ENCODE assay signal across 9 mouse cellular contexts in genomic region chr17:29439992-29440391, GRCm38 (mm10). TPM values are rescaled to one million over a fixed set of nuclear protein-coding genes. Genes with fewer than 3 reads are reported as not detected.
DNase-seq lines count a peak whose midpoint lies in the region; ATAC-seq and TF ChIP-seq lines count a peak whose summit lies in the region.
"Had no signal": no experiment of that assay in that cellular context is flagged by ENCODE, and none has a peak within 500 bp of the region (broad histone marks: within the 10 kb centered on the region; RNA-seq: fewer than 3 reads in every experiment).

No protein-coding gene starts in this region.

- no peak for TF ChIP-seq CTCF in stomach, postnatal 0 days (IDR thresholded peaks at IDR 0.05; ENCODE audit: low read depth)

- H3K4me1 ChIP-seq in forebrain, embryonic 12.5 days: peaks cover 32% of the 10 kb centered on the region
- H3K4me1 ChIP-seq in forebrain, embryonic 16.5 days (replicated peaks; ENCODE audit: control insufficient read depth, insufficient read depth, low read length): peaks cover 20% of the 10 kb centered on the region
- peaks cover 41% of the 10 kb centered on the region for H3K4me1 ChIP-seq in intestine, embryonic 16.5 days (ENCODE audit: control insufficient read depth, insufficient read depth, low read length)
- peaks cover 4% of the 10 kb centered on the region; the same call in 1 of the 2 replicates for H3K4me1 ChIP-seq in stomach, postnatal 0 days (replicated peaks; ENCODE audit: control insufficient read depth, insufficient read depth)

- no peaks in the 10 kb centered on the region for H3K27me3 ChIP-seq in forebrain, embryonic 12.5 days
- H3K27me3 ChIP-seq in forebrain, embryonic 16.5 days (replicated peaks; ENCODE audit: control insufficient read depth, insufficient read depth, low read length): no peaks in the 10 kb centered on the region
- no peaks in the 10 kb centered on the region for H3K27me3 ChIP-seq in intestine, embryonic 16.5 days (replicated peaks; ENCODE audit: control insufficient read depth, insufficient read depth, low read length)
- H3K27me3 ChIP-seq in stomach, postnatal 0 days (ENCODE audit: control insufficient read depth, insufficient read depth, low read length): no peaks in the 10 kb centered on the region

- no peaks in the 10 kb centered on the region for H3K9me3 ChIP-seq in forebrain, embryonic 12.5 days
- H3K9me3 ChIP-seq in forebrain, embryonic 16.5 days (ENCODE audit: control insufficient read depth, low read length): no peaks in the 10 kb centered on the region
- H3K9me3 ChIP-seq in intestine, embryonic 16.5 days (ENCODE audit: control insufficient read depth, low read length): no peaks in the 10 kb centered on the region
- H3K9me3 ChIP-seq in stomach, postnatal 0 days (ENCODE audit: control insufficient read depth, low read length): no peaks in the 10 kb centered on the region

- H3K4me2 ChIP-seq in forebrain, embryonic 12.5 days: no peak overlapping the region
- H3K4me2 ChIP-seq in forebrain, embryonic 16.5 days (ENCODE audit: low read length): no peak overlapping the region
- no peak overlapping the region for H3K4me2 ChIP-seq in intestine, embryonic 16.5 days (ENCODE audit: low read depth, low read length)
- H3K4me2 ChIP-seq in stomach, postnatal 0 days (replicated peaks; ENCODE audit: low read depth): no peak overlapping the region

- intact Hi-C loops in gastrocnemius, postnatal 14 days (cut with DNase I; ENCODE audit: low total_unique reads): no loop called here

- no peak for TF ChIP-seq EP300 in stomach, postnatal 0 days (optimal IDR thresholded peaks at IDR 0.05)

- H3K9ac ChIP-seq in forebrain, embryonic 12.5 days: no peak overlapping the region
- no peak overlapping the region for H3K9ac ChIP-seq in forebrain, embryonic 16.5 days (replicated peaks; ENCODE audit: low read depth, low read length)
- peak overlapping the region; percentile 30; the same call in 1 of the 2 replicates for H3K9ac ChIP-seq in intestine, embryonic 16.5 days (ENCODE audit: low read depth, low read length)
- H3K9ac ChIP-seq in stomach, postnatal 0 days (ENCODE audit: low read length): no peak overlapping the region

- H3K27ac ChIP-seq in forebrain, embryonic 12.5 days: 0 out of 2 replicates have a peak overlapping the region, but pooled peaks have one; percentile 25
- H3K27ac ChIP-seq in forebrain, embryonic 16.5 days (ENCODE audit: low read length): no peak overlapping the region
- H3K27ac ChIP-seq in intestine, embryonic 16.5 days (ENCODE audit: low read length): peak overlapping the region; percentile 73
- peak overlapping the region; percentile 61 for H3K27ac ChIP-seq in stomach, postnatal 0 days (replicated peaks)

- ATAC-seq in forebrain, embryonic 12.5 days (ENCODE audit: low FRiP score): no peak
- no peak for ATAC-seq in forebrain, embryonic 16.5 days
- ATAC-seq in intestine, embryonic 16.5 days: peak; percentile 47
- peak; percentile 78 for ATAC-seq in stomach, postnatal 0 days (ENCODE audit: low FRiP score, low TSS enrichment)

- no peaks in the 10 kb centered on the region for H3K36me3 ChIP-seq in forebrain, embryonic 12.5 days (replicated peaks)
- no peaks in the 10 kb centered on the region for H3K36me3 ChIP-seq in forebrain, embryonic 16.5 days (ENCODE audit: control insufficient read depth, insufficient read depth)
- no peaks in the 10 kb centered on the region for H3K36me3 ChIP-seq in intestine, embryonic 16.5 days (ENCODE audit: control insufficient read depth, insufficient read depth, low read length)
- no peaks in the 10 kb centered on the region for H3K36me3 ChIP-seq in stomach, postnatal 0 days (ENCODE audit: control insufficient read depth, insufficient read depth, low read length)

- H3K4me3 ChIP-seq in forebrain, embryonic 12.5 days (replicated peaks): no peak overlapping the region
- no peak overlapping the region for H3K4me3 ChIP-seq in forebrain, embryonic 16.5 days (replicated peaks; ENCODE audit: low read length)
- H3K4me3 ChIP-seq in intestine, embryonic 16.5 days (ENCODE audit: low read length): no peak overlapping the region
- H3K4me3 ChIP-seq in stomach, postnatal 0 days (ENCODE audit: low read depth, low read length): no peak overlapping the region

- DNase-seq in spleen, postnatal 10 days (ENCODE audit: low spot score in 2 of 2): peak; percentile 53 to 61
- DNase-seq in spleen, adult 18-20 months: no peak
- peak; percentile 73 for DNase-seq in stomach, postnatal 0 days (ENCODE audit: low spot score)
- no peak for DNase-seq in cerebellum, adult 9-11 months
- no peak for DNase-seq in gastrocnemius, postnatal 14 days
- DNase-seq: midbrain, embryonic 14.5 days had no signal

- 85% methylated on average over 4 of the region's 4 CpGs for WGBS in forebrain, embryonic 12.5 days
- WGBS in forebrain, embryonic 16.5 days: 84% methylated on average over 4 of the region's 4 CpGs
- whole genome bisulfite sequencing in intestine, embryonic 16.5 days: 56% methylated on average over 4 of the region's 4 CpGs
- WGBS in stomach, postnatal 0 days: 42% methylated on average over 4 of the region's 4 CpGs

RNA-seq across cellular contexts. Expression of gene Pim1, which starts 50.6 kb away (rescaled TPM):
- polyA plus RNA-seq in forebrain, embryonic 12.5 days (2016; fragmentation: Nextera tagmentation; extraction: Ambion mirVana): 18.9 and 22.6 TPM in 2 replicates
- 11.4 and 11.8 TPM in 2 replicates for polyA plus RNA-seq in forebrain, embryonic 16.5 days (2015; fragmentation: Nextera tagmentation; extraction: Ambion mirVana)
- 11.8 and 12.8 TPM in 2 replicates for polyA plus RNA-seq in intestine, embryonic 16.5 days (2015; fragmentation: Nextera tagmentation; extraction: Ambion mirVana)
- polyA plus RNA-seq in stomach, postnatal 0 days (2015; fragmentation: Nextera tagmentation; extraction: Ambion mirVana): 28.6 and 32.8 TPM in 2 replicates
- 10 to 100 TPM; 17.6 to 18.2 TPM for total RNA-seq in gastrocnemius, postnatal 14 days (2021)

Comparison
In these comparisons a context has a peak if more than half of its experiments do, and no peak if none do; other contexts are left out.
1. DNase-seq: peak in spleen, postnatal 10 days (2 of 2) and stomach, postnatal 0 days (single experiment); none in spleen, adult 18-20 months (0 of 2), cerebellum, adult 9-11 months (single experiment) and gastrocnemius, postnatal 14 days (single experiment).
2. ATAC-seq: peak in intestine, embryonic 16.5 days (single experiment) and stomach, postnatal 0 days (single experiment); none in forebrain, embryonic 12.5 days (single experiment) and forebrain, embryonic 16.5 days (single experiment).